Mouse (Mus musculus) liver, postnatal 0 days (tissue): ENCODE results near the gene Tnnc1. TPM values are rescaled to one million over a fixed set of nuclear protein-coding genes. Genes with fewer than 3 reads are reported as not detected.

Experiments
- ATAC-seq: fragments of 200-750 bp; cut with Nextera tagmentation; 2 replicates; pipeline ENCODE4 v1.8.0; 2017; ENCODE audit warnings: mild to moderate bottlenecking, moderate library complexity
- DNase-seq: peaks from one replicate; pipeline ENCODE4 v3.0.0-alpha.2; 2016
- H3K27ac ChIP-seq: fragments of 300-500 bp; sonication (generic); 2 replicates; pipeline ENCODE4 v1.5.1; 2014; ENCODE audit warnings: antibody characterized with exemption, moderate library complexity, mild to moderate bottlenecking, low read depth
- H3K27me3 ChIP-seq: fragments of 300-500 bp; sonication (generic); 2 replicates; pipeline ENCODE4 v1.6.1; 2014; ENCODE audit warnings: low read length, control low read depth, mixed read lengths; ENCODE audit not compliant: insufficient read depth
- H3K36me3 ChIP-seq: fragments of 300-500 bp; sonication (generic); replicated peaks from 2 replicates; pipeline ENCODE4 v1.6.1; 2014; ENCODE audit warnings: mild to moderate bottlenecking, control low read depth, low read length, moderate library complexity, mixed read lengths; ENCODE audit not compliant: insufficient read depth
- H3K4me1 ChIP-seq: fragments of 300-500 bp; sonication (generic); 2 replicates; pipeline ENCODE4 v1.6.1; 2014; ENCODE audit warnings: antibody characterized with exemption, mild to moderate bottlenecking, control low read depth; ENCODE audit not compliant: insufficient read depth
- H3K4me2 ChIP-seq: fragments of 300-500 bp; sonication (generic); 2 replicates; pipeline ENCODE4 v1.6.1; 2014; ENCODE audit warnings: low read depth, mild to moderate bottlenecking, low read length, moderate library complexity, mixed read lengths
- H3K4me3 ChIP-seq: fragments of 300-500 bp; sonication (generic); 2 replicates; pipeline ENCODE4 v1.5.1; 2014; ENCODE audit warnings: low read depth, low read length
- H3K9ac ChIP-seq: fragments of 300-500 bp; sonication (generic); replicated peaks from 2 replicates; pipeline ENCODE4 v1.6.1; 2014; ENCODE audit warnings: mild to moderate bottlenecking, moderate library complexity
- H3K9me3 ChIP-seq: fragments of 300-500 bp; sonication (generic); 2 replicates; pipeline ENCODE4 v1.6.1; 2016; ENCODE audit warnings: mild to moderate bottlenecking, control low read depth, low read length, mixed read lengths
- CTCF ChIP-seq: sonication (generic); IDR thresholded peaks from 2 replicates; pipeline ENCODE4 v1.5.1; 2016; ENCODE audit warnings: antibody characterized with exemption, low read depth
- EP300 ChIP-seq: IDR thresholded peaks from 2 replicates; pipeline ENCODE4 v1.6.1; 2016; ENCODE audit warnings: antibody characterized with exemption, low read depth, mild to moderate bottlenecking
- WGBS: fragments of 180-500 bp; shearing (Covaris S2); extraction: QIAGEN DNeasy Blood & Tissue Kit; methylation state at CpG from one replicate; pipeline ENCODE4 v1.1.7; 2014; ENCODE audit not compliant: insufficient replicate concordance; 5-methylcytosine and 5-hydroxymethylcytosine counted together
- polyA plus RNA-seq: library from polyadenylated mRNA; unstranded; fragments of >200 nt; fragmentation: Nextera tagmentation; extraction: Ambion mirVana; gene quantifications from 2 replicates; pipeline ENCODE4 v1.2.1, GENCODE M21; 2015

Gene Tnnc1
- polyA plus RNA-seq: 3.9 and 8.4 TPM in 2 replicates

DNA sequence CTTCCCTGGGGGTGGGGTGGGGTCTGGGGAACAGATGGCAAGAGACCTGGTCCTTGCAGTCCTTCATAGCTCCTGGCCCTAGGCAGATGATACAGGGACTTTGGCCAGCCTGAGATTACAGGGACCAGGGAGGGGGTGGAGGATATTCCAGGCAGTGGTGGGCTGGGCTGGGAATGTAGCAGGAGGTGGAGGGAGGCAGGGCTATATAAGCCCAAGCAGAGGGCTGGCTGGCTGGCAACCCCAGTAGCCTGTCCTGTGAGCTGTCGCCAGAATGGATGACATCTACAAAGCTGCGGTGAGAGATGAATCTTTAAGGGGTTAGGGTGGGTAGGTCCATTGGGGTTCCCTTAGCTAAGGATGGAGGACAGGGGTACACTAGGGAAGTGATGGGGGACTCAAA, at the start of gene Tnnc1:
Gene Tnnc1, plus strand, starts transcription at position 229 of the 400 bp plus-strand sequence.
- WGBS: 52% methylated on average over 2 of the region's 2 CpGs
- Histone ChIP-seq H3K4me1 (peaks cover 40% of the 10 kb centered on the region), H3K9ac (peak within 1 kb of the TSS; percentile 89; the same call in 1 of the 2 replicates), H3K9me3 (no peaks in the 10 kb centered on the region), H3K27me3 (no peaks in the 10 kb centered on the region), H3K27ac (peak within 1 kb of the TSS; percentile 95; the same call in 1 of the 2 replicates), H3K4me2 (peak within 1 kb of the TSS; percentile 83), H3K4me3 (peak within 1 kb of the TSS; percentile 83), H3K36me3 (peaks cover 12% of the 10 kb centered on the region)
- no peak for ATAC-seq
- no peak for TF ChIP-seq EP300
- no peak for TF ChIP-seq CTCF
- no peak for DNase-seq

GRCm38 (mm10) chr14:31160196-31161150, 47.6 kb upstream of the Tnnc1 start:
- H3K9me3 ChIP-seq: no peaks in the 10 kb centered on the region
- no peak for TF ChIP-seq CTCF
- no peak for TF ChIP-seq EP300
- H3K9ac ChIP-seq: peak overlapping the region; percentile 34
- ATAC-seq (peak; percentile 85), DNase-seq (peak; percentile 58)
- H3K4me1 ChIP-seq: peaks cover 35% of the 10 kb centered on the region
- WGBS: 40% methylated on average over 27 of the region's 27 CpGs
- peaks cover 3% of the 10 kb centered on the region; the same call in 1 of the 2 replicates for H3K36me3 ChIP-seq
- no peaks in the 10 kb centered on the region for H3K27me3 ChIP-seq
- peak overlapping the region; percentile 9 for H3K4me3 ChIP-seq
- peak overlapping the region; percentile 84 for H3K27ac ChIP-seq
- H3K4me2 ChIP-seq: peak overlapping the region; percentile 58

DNA sequence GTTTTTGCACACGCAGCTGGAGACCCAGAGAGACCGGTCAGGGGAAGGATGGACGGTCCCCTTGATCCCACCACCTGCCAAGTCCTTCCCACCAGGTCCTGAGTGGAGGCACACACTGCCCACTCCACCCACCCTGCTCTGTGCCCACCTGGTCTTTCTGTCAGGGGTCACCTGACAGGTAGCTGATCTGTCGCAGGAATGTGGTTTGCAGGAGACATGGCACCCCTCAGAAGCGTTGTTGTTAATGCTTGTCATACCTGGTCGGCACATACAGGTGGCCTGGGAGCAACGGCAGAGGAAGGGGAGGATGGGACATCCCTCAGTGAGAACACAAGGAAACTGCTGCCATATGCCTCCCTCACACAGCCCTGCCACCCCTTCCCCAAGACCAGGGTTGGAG, 46.9 kb upstream of the Tnnc1 start:
- no peak for TF ChIP-seq EP300
- no peak for TF ChIP-seq CTCF
- 0 out of 2 replicates have a peak overlapping the region, but pooled peaks have one; percentile 84 for H3K27ac ChIP-seq
- H3K4me3 ChIP-seq: no peak overlapping the region
- H3K36me3 ChIP-seq: peaks cover 2% of the 10 kb centered on the region; the same call in 1 of the 2 replicates
- H3K9ac ChIP-seq: no peak overlapping the region
- 80% methylated on average over 7 of the region's 7 CpGs for WGBS
- H3K4me2 ChIP-seq: peak overlapping the region; percentile 39; the same call in 1 of the 2 replicates
- ATAC-seq (no peak), DNase-seq (no peak)
- peaks cover 38% of the 10 kb centered on the region for H3K4me1 ChIP-seq
- H3K27me3 ChIP-seq: no peaks in the 10 kb centered on the region
- H3K9me3 ChIP-seq: no peaks in the 10 kb centered on the region

GRCm38 (mm10) chr14:31161638-31162037, 46.5 kb upstream of the Tnnc1 start:
- H3K4me1 ChIP-seq: peaks cover 42% of the 10 kb centered on the region
- no peak overlapping the region for H3K9ac ChIP-seq
- no peak overlapping the region for H3K4me3 ChIP-seq
- peak overlapping the region; percentile 39; the same call in 1 of the 2 replicates for H3K4me2 ChIP-seq
- no peak for DNase-seq
- H3K27me3 ChIP-seq: no peaks in the 10 kb centered on the region
- 68% methylated on average over 10 of the region's 10 CpGs for WGBS
- no peak for ATAC-seq
- peaks cover 1% of the 10 kb centered on the region; the same call in 1 of the 2 replicates for H3K36me3 ChIP-seq
- TF ChIP-seq EP300 (no peak), CTCF (no peak)
- H3K27ac ChIP-seq: no peak overlapping the region
- no peaks in the 10 kb centered on the region for H3K9me3 ChIP-seq

DNA sequence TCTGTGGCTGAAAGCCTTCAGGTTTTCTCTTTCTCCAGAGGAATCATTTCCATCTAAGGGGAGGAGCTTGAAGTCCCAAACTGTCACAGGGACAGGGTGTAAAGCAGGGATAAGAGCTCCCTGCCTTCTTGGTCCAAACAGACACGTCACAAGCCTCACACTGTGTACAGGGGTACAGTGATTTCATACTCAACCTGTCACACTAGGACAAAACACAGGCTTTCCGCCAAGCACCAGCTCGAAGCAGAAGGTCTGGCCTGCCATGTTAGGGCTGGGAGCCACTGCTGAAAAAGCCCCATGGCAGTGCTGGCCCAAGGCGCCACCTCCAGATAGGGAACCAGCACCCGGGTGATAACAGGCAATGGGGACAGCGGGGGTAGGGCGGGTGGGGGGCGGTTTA, 44.0 kb upstream of the Tnnc1 start:
- Histone ChIP-seq H3K36me3 (no peaks in the 10 kb centered on the region), H3K4me3 (no peak overlapping the region), H3K27me3 (no peaks in the 10 kb centered on the region), H3K9ac (no peak overlapping the region), H3K4me2 (no peak overlapping the region), H3K4me1 (peaks cover 45% of the 10 kb centered on the region), H3K9me3 (no peaks in the 10 kb centered on the region), H3K27ac (0 out of 2 replicates have a peak overlapping the region, but pooled peaks have one; percentile 16)
- ATAC-seq (peak; percentile 12; the same call in 1 of the 2 replicates), DNase-seq (no peak)
- no peak for TF ChIP-seq EP300
- no peak for TF ChIP-seq CTCF
- WGBS: 44% methylated on average over 8 of the region's 8 CpGs

DNA sequence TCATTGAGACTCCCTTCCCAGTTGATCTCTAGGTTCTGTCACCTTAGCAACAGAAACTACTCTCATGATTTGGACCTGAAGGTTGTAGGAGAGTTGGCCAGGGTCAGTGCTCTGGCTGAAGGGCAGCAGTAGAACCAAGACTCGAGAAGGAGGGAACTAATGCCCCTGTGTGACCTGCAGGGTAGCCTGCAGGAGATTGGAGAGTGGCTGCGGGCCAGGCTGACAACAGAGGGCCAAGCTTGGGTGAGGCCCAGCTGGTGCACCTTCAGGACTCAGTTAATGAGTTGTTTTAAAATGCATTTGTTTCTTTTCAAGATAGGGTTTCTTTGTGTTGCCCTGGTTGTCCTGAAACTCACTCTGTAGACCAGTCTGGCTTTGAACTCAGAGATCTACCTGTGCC, 43.1 kb upstream of the Tnnc1 start:
- Histone ChIP-seq H3K4me1 (peaks cover 41% of the 10 kb centered on the region), H3K27me3 (no peaks in the 10 kb centered on the region), H3K36me3 (no peaks in the 10 kb centered on the region), H3K4me2 (no peak overlapping the region), H3K9me3 (no peaks in the 10 kb centered on the region), H3K4me3 (no peak overlapping the region), H3K27ac (no peak overlapping the region), H3K9ac (0 out of 2 replicates have a peak overlapping the region, but pooled peaks have one; percentile 0)
- no peak for DNase-seq
- ATAC-seq: no peak
- 47% methylated on average over 2 of the region's 2 CpGs for WGBS
- TF ChIP-seq CTCF: no peak
- no peak for TF ChIP-seq EP300
